Mouse (Mus musculus): ENCODE data around the gene Stk24.

DNA sequence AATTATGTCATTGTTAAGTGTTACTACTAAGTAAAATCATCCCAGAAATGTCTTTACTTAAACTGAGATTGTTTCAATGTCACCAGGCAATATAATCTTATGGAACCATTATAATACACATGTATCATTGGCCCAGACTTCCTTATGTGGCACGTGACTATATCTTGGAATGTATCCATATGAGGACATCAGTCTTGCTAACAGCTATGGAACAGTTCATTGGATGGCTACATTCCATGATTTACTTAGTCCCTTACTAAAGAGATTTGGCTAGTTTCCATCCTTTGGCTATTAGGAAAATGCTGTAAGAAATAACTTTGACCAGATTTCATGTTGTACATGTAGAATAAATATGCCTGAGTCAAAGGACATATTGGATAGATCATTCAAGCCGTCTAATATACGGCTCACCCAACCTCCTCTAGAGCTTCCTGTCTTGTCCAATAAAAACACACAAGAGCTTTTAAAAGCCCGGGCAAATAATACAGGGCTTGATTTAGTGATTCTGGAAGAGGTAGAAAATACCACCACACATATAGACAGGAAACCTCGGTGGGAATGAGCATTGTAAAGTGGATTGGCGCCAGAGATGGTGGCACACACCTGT lies 34.9 kb upstream of the Stk24 start:
- TF ChIP-seq CTCF (conservative IDR thresholded peaks at IDR 0.05; ENCODE audit: low read length): no peak
- no peak for TF ChIP-seq NANOG (IDR thresholded peaks at IDR 0.05; ENCODE audit: borderline replicate concordance, low read length)
- TF ChIP-seq POU5F1 (IDR thresholded peaks at IDR 0.05; ENCODE audit: borderline replicate concordance, low read length): no peak
